Mouse (Mus musculus) cerebellum, adult 2 months (tissue): ENCODE data around the gene Nemf.

Experiments
- CTCF ChIP-seq: fragments of 200-500 bp; IDR thresholded peaks from 2 replicates; pipeline ENCODE4 v1.5.1; 2011; ENCODE audit warnings: low read depth, mild to moderate bottlenecking, control low read depth, low read length, moderate library complexity, borderline replicate concordance; ENCODE audit not compliant: insufficient read depth
- POLR2A ChIP-seq: fragments of 200-500 bp; IDR thresholded peaks from 2 replicates; pipeline ENCODE4 v1.6.1; 2011; ENCODE audit warnings: low read length, control low read depth, borderline replicate concordance; ENCODE audit not compliant: insufficient read depth

GRCm38 (mm10) chr12:69298281-69298680 lies 58.7 kb downstream of the Nemf start:
- TF ChIP-seq CTCF (no peak), POLR2A (no peak)
